Mouse (Mus musculus): Measurements from ENCODE around the gene 4921536K21Rik.

4921536K21Rik gene

DNA sequence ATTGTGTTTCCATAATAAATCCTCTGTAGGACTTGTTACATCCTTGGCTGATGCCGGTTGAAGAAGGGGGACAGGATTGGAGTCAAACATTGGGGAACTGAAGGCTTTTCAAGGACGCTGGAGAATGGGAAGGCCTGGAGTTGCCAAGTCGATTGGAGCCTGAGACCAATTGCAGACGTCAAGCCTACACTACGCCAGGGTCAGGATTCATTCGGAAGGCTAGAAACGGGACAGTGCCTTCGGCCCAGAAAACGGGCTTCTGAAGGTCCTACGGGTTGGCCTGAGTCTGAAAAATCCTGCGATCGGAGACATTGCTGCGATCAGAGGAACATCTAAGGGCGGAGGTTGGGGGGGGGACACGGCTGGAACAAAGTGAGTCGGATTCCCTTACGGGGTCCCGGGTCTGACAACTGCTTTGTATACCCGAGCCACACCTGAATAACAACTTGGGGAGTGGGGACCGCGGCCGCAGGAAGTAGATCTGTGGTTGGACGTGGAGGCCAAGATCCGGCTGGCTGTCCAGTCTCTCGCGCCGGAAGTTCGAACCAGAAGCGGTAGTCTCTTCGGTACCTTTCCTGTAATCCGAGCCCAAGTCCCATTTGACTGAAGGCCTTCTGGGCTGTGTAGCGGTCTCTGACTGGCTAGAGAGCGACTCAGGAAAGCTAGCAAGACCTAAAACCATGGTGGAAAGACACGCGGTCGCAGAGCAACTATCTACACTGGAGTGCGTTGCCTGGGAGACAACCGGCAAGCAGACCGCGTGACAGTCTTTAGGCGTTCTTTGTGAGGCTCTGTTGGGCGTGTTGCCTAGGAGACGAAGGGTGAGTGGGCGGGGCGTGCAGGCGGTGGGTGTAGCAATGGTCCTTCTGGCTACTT is at the start of gene 4921536K21Rik, which contains the start of gene Dusp18:
Gene 4921536K21Rik, minus strand, starts transcription at position 693 of the 876 bp plus-strand sequence.
Gene Dusp18, plus strand, starts transcription at position 835 of the 876 bp plus-strand sequence.
- CTCF ChIA-PET, result interaction anchor here in 3 of 4 experiments (0.8 to 1.8 kb wide), 8 partner anchors 15 to 30 kb away, joined by 3 to 8 read pairs (median 4); partner anchors contain the start of genes Osbp2 (in 1 of the 3) and Slc35e4 (in 1 of the 3)

DNA sequence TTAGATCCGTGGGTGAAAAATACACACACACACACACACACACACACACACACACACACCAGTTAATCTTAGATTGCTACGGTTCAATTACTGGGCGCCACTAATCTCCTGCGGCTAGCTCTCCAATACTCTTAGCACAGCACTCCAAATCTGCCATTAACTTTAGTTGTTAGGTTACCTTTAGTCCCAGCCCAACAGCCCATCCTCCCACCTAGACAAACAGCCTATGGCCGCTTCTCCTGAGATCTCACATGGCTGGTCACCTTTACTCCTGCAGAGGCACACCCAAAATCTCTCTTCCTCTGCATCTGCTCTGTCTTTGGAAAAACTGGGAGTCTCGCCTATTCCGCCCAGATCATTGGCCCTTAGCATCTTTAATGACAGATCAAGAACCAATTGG is 46.5 kb upstream of the 4921536K21Rik start:
- ChIA-PET CTCF (interaction anchor here in 2 of 4 experiments (0.7 to 1.2 kb wide), 2 partner anchors 51 to 153 kb away, joined by 4 to 5 read pairs; no protein-coding TSS in a partner anchor), POLR2A (interaction anchor here (0.6 to 2.3 kb wide), 7 partner anchors 10 to 177 kb away, joined by 3 to 9 read pairs (median 4); partner anchors contain the start of genes Pes1 (in 2 of the 4), Gal3st1 (in 1 of the 4) and Tcn2 (in 1 of the 4))

More for the DNA sequence above, at the start of gene 4921536K21Rik, which contains the start of gene Dusp18:
- POLR2A ChIA-PET, result interaction anchor here (0.6 to 3.4 kb wide), 28 partner anchors 8 to 541 kb away, joined by 3 to 21 read pairs (median 4); partner anchors contain the start of genes Morc2a (in 2 of the 4), Pes1 (in 2 of the 4), Slc35e4 (in 2 of the 4) and Osbp2 (in 1 of the 4)

DNA sequence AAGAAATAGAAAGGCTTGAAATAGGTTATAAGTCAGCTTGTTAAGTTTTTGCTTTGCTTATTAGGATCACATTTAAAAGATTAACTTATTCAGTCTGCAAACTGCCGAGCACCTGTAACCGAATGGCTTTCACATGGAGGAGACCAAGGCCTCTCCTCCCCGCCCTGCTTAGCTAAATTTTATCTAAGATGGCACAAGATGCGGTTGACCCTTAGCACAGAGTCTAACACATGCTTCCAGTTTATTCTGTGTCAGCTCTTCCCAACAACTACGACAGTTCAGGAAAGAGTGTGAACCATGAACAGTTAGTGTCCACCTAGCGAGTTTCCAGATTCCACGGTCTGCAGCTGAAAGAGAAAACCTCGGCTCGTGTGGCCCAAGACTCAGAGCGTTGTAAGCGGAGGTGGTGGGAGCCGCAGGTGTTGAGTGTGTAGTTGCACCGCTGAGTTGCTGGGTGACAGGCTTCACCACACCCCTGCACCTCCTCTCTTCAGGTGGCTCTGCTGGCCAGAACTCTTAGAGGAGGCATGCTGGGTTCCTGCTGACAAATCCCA is 42.5 kb upstream of the 4921536K21Rik start:
- CTCF ChIA-PET, result interaction anchor here in 2 of 4 experiments (0.8 to 1.3 kb wide), 4 partner anchors 16 to 102 kb away, joined by 3 to 4 read pairs (median 4); no protein-coding TSS in a partner anchor
- POLR2A ChIA-PET, result interaction anchor here in 2 of 4 experiments (0.8 to 2.1 kb wide), 8 partner anchors 9 to 33 kb away, joined by 3 to 8 read pairs (median 5); partner anchors contain the start of genes Pes1 (in 2 of the 2) and Slc35e4 (in 2 of the 2)

DNA sequence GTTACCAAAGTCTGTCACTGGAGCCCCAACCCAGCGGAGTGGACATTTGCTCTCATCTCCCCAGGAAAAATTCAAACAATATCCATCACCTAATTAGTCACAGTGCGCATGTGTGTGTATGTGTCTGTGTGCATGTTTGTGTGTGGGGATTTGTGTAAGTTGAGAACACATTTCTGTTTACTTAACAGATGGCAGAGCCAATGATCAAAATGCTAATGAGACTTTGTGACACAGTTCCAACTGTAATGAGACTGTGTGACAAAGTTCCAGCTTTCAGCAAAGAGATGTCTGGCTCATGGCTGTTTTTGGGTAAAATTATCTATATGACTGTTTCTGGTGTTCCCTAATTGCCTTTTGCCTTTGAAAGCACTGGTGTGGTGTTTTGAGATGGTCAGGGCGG is 41.4 kb upstream of the 4921536K21Rik start:
- POLR2A ChIA-PET, result interaction anchor here in 2 of 4 experiments (0.7 to 1.8 kb wide), 6 partner anchors 9 to 287 kb away, joined by 3 to 7 read pairs (median 3); partner anchors contain the start of genes Morc2a (in 1 of the 2) and Pes1 (in 1 of the 2)

DNA sequence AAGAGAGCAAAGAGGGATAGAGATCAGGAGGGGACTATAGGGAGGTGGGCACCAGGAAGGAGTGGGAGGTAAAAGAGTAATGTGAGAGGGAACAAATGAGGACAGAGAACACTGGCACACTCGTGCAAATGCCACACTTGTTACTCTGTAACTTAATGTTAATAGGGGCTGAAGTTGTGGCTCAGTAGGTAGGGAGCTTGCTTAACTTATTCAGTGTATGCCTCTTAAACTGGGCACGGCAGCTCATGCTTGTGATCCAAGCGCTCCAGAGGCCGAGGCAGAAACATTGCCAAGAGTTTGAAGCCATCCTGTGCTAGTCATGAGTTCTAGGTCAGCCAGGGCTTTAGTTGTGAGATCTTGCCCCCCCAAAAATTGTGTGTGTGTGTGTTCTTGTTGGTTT is 40.2 kb upstream of the 4921536K21Rik start:
- POLR2A ChIA-PET, result interaction anchor here in 2 of 4 experiments (0.9 to 1.8 kb wide), 6 partner anchors 10 to 29 kb away, joined by 3 to 7 read pairs (median 4); partner anchors contain the start of gene Pes1 (in 2 of the 2)

More for the DNA sequence above, 41.4 kb upstream of the 4921536K21Rik start:
- CTCF ChIA-PET, result interaction anchor here in 1 of 4 experiments (1.2 kb wide), 1 partner anchor 15 kb away, joined by 4 read pairs; no protein-coding TSS in a partner anchor

DNA sequence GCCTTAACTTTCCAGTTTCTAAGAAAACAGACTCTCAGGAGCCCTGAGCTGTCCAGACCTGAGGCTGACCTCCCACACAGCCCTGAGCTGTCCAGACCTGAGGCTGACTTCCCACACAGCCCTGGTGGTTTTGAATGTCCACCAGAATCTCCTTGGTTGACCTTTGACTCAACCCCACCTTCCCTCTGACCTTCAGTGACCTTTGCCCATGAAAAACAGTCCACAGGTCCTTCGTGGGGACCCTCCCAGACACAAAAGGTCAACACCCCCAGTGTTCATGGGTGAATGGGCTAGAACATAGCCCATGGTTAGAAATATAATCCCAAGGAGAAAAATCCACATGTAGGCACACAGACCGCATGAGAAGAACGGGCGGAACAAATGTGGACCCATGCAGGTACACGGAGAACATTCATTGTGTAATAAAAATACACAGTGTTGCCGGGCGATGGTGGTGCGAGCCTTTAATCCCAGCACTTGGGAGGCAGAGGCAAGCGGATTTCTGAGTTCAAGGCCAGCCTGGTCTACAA is 38.9 kb upstream of the 4921536K21Rik start:
- CTCF ChIA-PET, result no interaction called here
- POLR2A ChIA-PET, result interaction anchor here in 2 of 4 experiments (1.0 to 3.2 kb wide), 2 partner anchors 30 to 65 kb away, joined by 3 to 30 read pairs; partner anchors contain the start of gene Pes1 (in 1 of the 2)

More for the DNA sequence above, 40.2 kb upstream of the 4921536K21Rik start:
- CTCF ChIA-PET, result interaction anchor here in 1 of 4 experiments (1.0 to 1.2 kb wide), 2 partner anchors 13 to 65 kb away, joined by 3 to 4 read pairs; no protein-coding TSS in a partner anchor

DNA sequence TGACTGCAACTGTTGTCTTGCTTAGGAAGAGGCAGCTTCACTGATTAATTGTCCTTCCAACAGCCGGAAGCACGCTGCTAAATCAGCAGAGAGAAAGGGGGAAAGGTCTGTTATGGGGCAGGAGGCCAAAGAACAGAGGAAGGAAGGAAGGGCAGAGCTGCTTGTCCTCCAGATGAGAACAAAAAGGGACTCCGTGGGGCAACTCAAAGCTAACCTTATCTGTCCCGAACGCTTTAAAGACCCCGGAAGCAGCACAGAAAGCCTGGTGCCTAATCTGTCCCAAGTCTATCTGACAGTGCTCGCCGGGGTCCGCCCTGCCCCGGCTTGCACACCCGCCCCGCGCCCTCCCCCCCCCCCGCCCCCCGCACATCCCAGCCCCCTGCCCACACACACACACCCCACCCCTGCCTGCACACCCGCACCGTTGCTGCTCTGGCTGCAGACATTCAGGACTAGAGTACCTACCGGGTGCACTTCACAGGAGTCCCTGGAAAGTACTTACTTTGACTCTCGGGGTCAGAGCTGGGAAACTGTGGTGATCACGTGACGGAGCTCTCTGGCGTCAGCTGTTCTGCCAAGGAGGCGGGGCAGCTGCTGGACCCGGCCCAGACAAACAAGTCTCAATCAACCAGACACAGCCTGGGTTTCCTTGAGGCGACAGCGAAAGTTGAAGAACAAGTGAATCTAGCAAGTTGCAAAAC is 36.8 kb upstream of the 4921536K21Rik start, which contains the start of gene Tcn2:
Gene Tcn2, minus strand, starts transcription at position 649 of the 701 bp plus-strand sequence.
- CTCF ChIA-PET, result interaction anchor here (0.6 to 2.7 kb wide), 15 partner anchors 10 to 349 kb away, joined by 3 to 25 read pairs (median 4); partner anchors contain the start of genes Slc35e4 (in 3 of the 4) and Gal3st1 (in 1 of the 4)
- POLR2A ChIA-PET, result interaction anchor here in 3 of 4 experiments (0.5 to 3.2 kb wide), 41 partner anchors 9 to 1126 kb away, joined by 3 to 30 read pairs (median 4); partner anchors contain the start of genes Pes1 (in 3 of the 3), Slc35e4 (in 2 of the 3), 4921536K21Rik (in 1 of the 3) and Gal3st1 (in 1 of the 3)

DNA sequence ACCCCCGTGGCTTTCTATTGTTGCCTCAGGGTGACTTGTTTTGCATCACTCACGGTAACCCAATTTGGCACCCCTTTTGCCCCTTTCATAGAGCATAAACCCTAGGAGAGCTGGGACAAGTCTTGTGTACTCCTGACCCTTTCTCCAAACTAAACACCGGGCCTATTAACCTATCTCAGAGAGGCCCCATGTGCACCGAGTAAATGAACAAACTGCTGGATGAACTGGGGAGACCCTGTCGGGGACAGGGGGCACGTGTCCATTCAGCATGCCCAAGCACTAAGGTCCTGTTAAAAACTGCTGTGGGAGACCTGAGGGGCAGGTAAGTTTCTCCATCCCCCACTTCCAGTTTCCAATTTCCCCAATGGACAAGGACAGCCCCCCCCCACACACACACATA is 36.0 kb upstream of the 4921536K21Rik start:
- CTCF ChIA-PET, result interaction anchor here (0.6 to 2.7 kb wide), 12 partner anchors 9 to 584 kb away, joined by 3 to 25 read pairs (median 4); partner anchors contain the start of genes Slc35e4 (in 2 of the 4) and Gal3st1 (in 1 of the 4)
- POLR2A ChIA-PET, result interaction anchor here in 3 of 4 experiments (0.6 to 3.2 kb wide), 23 partner anchors 9 to 1127 kb away, joined by 3 to 30 read pairs (median 5); partner anchors contain the start of genes Pes1 (in 3 of the 3), Slc35e4 (in 2 of the 3), 4921536K21Rik (in 1 of the 3) and Gal3st1 (in 1 of the 3)

DNA sequence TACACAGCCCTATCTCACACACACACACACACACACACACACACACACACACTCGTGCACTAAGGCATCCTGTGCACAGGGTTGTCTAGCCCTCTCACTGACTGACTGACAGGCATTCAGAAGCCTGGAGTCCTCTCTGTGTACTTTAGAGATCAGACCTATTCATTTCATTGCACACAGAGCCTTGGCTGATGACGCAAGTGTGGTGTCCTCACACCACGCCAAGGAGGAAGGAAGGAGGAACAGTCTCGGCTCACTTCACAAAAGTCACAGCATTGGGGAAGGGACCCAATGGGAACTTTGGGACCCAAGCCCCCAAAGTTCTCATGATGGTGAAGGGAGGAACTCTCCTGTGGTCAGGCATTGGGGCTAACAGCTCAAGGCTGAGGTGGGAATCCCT is 35.1 kb upstream of the 4921536K21Rik start:
- POLR2A ChIA-PET, result no interaction called here
- CTCF ChIA-PET, result interaction anchor here in 2 of 4 experiments (2.1 to 2.7 kb wide), 2 partner anchors 9 kb away, joined by 14 to 25 read pairs; no protein-coding TSS in a partner anchor

DNA sequence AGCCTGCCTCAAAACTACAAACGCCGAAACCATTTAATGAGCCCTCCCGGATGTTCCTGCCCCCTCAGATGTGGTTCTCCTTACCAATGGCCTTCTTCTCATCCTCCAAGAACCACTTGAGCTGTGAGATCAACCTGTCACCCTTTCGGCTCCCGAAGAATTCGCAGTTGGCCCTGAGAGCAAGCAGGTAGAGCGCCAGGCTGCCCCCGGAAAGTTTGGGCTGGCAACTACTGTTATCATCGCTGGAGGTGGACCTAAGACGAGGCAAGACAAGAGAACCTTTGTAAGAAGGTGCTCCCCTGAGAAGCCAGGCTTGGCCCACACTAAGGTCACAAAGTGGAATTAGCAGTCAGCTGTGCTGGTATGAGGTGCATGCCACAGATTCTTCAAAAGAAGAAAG is 31.0 kb upstream of the 4921536K21Rik start:
- POLR2A ChIA-PET, result interaction anchor here in 2 of 4 experiments (0.6 to 1.9 kb wide), 3 partner anchors 21 to 68 kb away, joined by 3 to 6 read pairs (median 5); partner anchors contain the start of gene Pes1 (in 1 of the 2)
- CTCF ChIA-PET, result no interaction called here

DNA sequence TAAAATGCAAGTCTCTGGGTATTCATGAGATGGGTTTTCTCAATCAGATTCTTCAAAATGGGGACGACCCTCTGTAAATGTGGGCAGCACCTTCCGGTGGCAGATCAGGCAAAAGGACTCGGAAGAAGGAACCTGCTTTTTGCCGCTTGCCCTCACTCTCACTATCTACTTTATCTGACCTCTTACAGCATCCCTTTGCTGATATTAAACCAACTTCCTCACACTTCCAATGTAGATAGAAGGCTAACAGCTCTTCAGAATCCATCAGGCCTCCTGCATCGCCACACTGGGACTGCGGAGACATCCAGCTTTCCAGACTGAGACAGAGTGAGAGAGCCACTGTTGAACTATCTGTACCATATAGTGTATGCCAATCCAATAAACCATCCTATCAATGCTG is 27.8 kb upstream of the 4921536K21Rik start:
- POLR2A ChIA-PET, result interaction anchor here in 3 of 4 experiments (1.1 to 3.3 kb wide), 5 partner anchors 9 to 41 kb away, joined by 3 to 19 read pairs (median 5); partner anchors contain the start of genes Pes1 (in 2 of the 3) and Tcn2 (in 1 of the 3)
- CTCF ChIA-PET, result interaction anchor here in 3 of 4 experiments (0.8 to 2.6 kb wide), 5 partner anchors 9 to 89 kb away, joined by 3 to 10 read pairs (median 7); partner anchors contain the start of genes Osbp2 (in 1 of the 3) and Tcn2 (in 1 of the 3)

DNA sequence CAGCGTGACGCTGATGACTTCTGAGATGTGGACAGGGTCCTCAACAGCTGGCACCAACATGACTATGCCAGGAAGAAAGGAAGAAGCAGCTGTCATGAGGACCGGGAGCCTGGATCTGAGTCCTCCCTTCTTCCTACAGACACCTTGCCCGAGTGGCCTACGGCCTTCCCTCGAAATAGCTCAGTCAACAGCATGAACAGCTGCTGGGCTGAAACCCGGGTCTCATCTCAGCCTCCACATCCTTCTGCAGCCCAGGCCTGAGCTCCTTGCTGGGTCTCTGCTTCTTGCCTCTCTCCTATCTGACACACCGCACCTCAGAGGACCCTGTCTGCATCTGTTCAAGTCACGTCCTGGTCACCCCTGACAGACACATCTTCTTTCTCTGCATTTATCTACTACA is 27.2 kb upstream of the 4921536K21Rik start:
- ChIA-PET POLR2A (interaction anchor here in 3 of 4 experiments (0.6 to 3.3 kb wide), 18 partner anchors 9 to 104 kb away, joined by 3 to 19 read pairs (median 4); partner anchors contain the start of genes Tcn2 (in 3 of the 3), Pes1 (in 2 of the 3), 4921536K21Rik (in 1 of the 3) and Dusp18 (in 1 of the 3)), CTCF (interaction anchor here (0.5 to 2.6 kb wide), 56 partner anchors 9 to 1200 kb away, joined by 3 to 25 read pairs (median 4); partner anchors contain the start of genes Tcn2 (in 4 of the 4), Pes1 (in 2 of the 4), Dusp18 (in 1 of the 4) and Osbp2 (in 1 of the 4))

DNA sequence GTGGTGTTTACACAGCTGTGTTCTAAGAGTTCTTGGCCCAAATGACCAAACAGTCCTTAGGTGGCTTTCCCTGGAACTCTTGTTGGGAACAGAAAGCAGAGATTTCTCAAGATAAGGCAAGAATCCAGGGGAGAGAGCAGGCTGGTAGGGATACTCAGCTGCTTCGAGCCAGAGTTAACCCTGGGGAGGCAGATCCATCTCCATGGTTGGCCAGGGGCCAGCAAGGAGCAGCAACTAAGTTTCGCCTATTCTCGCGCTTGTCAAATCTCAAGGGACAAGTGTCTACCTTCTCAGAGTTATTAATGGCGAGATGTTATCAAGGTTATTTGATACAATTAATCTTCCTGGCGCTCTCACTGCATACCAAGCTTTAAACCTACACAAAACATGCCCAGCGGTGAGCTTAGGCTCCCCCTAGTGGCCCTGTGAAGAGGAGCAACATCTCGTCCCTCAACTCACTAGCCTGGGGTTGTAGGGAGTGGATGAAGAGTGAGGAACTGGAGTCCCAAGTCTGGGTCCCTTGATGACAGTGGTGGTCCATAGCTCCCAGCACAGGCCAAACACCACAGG is 26.5 kb upstream of the 4921536K21Rik start:
- ChIA-PET POLR2A (interaction anchor here in 3 of 4 experiments (0.5 to 3.3 kb wide), 25 partner anchors 8 to 273 kb away, joined by 3 to 19 read pairs (median 3); partner anchors contain the start of genes Pes1 (in 3 of the 3), Tcn2 (in 3 of the 3), 4921536K21Rik (in 1 of the 3) and Dusp18 (in 1 of the 3)), CTCF (interaction anchor here (0.5 to 2.6 kb wide), 79 partner anchors 8 to 1201 kb away, joined by 3 to 25 read pairs (median 4); partner anchors contain the start of genes Tcn2 (in 4 of the 4), Dusp18 (in 2 of the 4), Pes1 (in 2 of the 4) and 4921536K21Rik (in 1 of the 4))

DNA sequence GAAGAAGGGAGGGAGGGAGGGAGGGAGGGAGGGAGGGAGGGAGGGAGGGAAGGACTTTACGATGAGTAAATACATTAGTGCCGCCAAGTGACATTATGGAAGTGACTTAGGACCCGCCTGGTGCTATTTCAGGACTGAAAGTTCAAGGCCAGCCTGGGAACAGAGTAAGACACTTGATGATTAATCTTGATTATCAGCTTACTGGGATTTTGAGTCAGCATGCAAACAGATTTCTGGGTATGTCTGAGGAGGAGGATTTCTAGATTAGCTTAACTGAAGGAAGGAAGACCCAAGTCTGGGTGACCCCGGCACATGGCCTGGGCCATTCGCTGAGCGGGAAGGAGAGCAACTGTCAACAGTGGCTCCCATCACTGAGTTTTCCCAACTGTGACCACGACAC is 25.6 kb upstream of the 4921536K21Rik start:
- CTCF ChIA-PET, result interaction anchor here (0.6 to 2.6 kb wide), 37 partner anchors 9 to 544 kb away, joined by 3 to 25 read pairs (median 4); partner anchors contain the start of genes Tcn2 (in 3 of the 4), Pes1 (in 2 of the 4) and Osbp2 (in 1 of the 4)
- POLR2A ChIA-PET, result interaction anchor here (0.6 to 3.3 kb wide), 13 partner anchors 11 to 272 kb away, joined by 3 to 19 read pairs (median 4); partner anchors contain the start of genes Tcn2 (in 3 of the 4), Pes1 (in 2 of the 4), 4921536K21Rik (in 1 of the 4) and Dusp18 (in 1 of the 4)

DNA sequence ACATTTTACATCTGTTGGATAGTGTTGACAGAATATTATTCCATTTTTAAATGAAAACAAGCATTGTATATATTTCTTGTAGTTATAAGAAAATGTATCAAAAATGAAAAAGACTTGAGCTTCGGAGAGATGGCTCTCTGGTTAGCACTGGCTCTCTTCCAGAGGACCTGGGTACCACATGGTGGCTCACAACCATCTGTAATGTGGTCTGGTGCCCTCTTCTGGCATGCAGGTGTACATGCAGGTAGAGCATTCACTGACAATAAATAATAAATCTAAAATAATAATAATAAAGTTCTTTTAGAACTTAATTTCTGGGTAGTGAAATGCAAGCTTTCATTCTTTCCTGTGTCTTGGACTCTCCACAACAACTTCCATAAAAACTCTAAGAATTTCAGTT is 23.8 kb upstream of the 4921536K21Rik start:
- ChIA-PET CTCF (interaction anchor here in 2 of 4 experiments (0.5 to 1.4 kb wide), 4 partner anchors 39 to 321 kb away, joined by 3 read pairs; no protein-coding TSS in a partner anchor), POLR2A (interaction anchor here in 2 of 4 experiments (0.6 to 1.4 kb wide), 5 partner anchors 9 to 48 kb away, joined by 3 to 4 read pairs (median 3); no protein-coding TSS in a partner anchor)
